Mouse (Mus musculus): ENCODE results near the gene Spata1.
A peak's percentile ranks its signal among the peaks of the same experiment; 100 is the strongest.

Spata1 gene

GRCm38 (mm10) chr3:146499431-146500002, at the start of gene Spata1, which contains the start of gene Gng5:
Spata1 (minus strand) TSS chr3:146499753.
Gng5 (plus strand) TSS chr3:146499807.
- peak; percentile 74 to 80 for DNase-seq (ENCODE audit: low read depth in 2 of 2, low spot score in 2 of 2)

- no peak for DNase-seq (ENCODE audit: low read depth in 2 of 2, low spot score in 2 of 2)
Measured at GRCm38 (mm10) chr3:146543632-146544031, 44.1 kb upstream of the Spata1 start.

GRCm38 (mm10) chr3:146540521-146541273, 41.1 kb upstream of the Spata1 start:
- DNase-seq (ENCODE audit: low read depth in 2 of 2, low spot score in 2 of 2): no peak

DNA sequence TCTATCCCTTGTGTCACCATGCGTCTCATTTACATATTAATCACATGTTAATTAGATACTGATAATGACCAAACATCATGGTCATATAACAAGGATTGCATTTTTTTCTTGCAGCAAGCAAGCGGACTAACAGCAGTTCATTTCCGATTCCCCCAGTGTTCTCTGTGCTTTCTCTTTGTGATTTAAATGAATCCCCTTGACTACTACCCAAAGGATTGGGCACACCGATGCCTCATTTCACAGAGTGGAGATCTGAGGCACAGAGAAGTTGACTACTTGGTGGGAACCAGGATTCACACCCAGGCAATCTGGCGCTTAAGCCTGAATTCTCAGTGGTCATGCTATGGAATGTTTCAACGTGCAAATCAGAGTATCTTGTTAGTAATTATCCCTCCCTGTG, 35.4 kb upstream of the Spata1 start:
- DNase-seq (ENCODE audit: low read depth in 2 of 2, low spot score in 2 of 2): no peak

GRCm38 (mm10) chr3:146528335-146528734, 28.8 kb upstream of the Spata1 start:
- no peak for DNase-seq (ENCODE audit: low read depth in 2 of 2, low spot score in 2 of 2)

GRCm38 (mm10) chr3:146521652-146522020, 22.1 kb upstream of the Spata1 start:
- DNase-seq (ENCODE audit: low read depth in 2 of 2, low spot score in 2 of 2): no peak

DNA sequence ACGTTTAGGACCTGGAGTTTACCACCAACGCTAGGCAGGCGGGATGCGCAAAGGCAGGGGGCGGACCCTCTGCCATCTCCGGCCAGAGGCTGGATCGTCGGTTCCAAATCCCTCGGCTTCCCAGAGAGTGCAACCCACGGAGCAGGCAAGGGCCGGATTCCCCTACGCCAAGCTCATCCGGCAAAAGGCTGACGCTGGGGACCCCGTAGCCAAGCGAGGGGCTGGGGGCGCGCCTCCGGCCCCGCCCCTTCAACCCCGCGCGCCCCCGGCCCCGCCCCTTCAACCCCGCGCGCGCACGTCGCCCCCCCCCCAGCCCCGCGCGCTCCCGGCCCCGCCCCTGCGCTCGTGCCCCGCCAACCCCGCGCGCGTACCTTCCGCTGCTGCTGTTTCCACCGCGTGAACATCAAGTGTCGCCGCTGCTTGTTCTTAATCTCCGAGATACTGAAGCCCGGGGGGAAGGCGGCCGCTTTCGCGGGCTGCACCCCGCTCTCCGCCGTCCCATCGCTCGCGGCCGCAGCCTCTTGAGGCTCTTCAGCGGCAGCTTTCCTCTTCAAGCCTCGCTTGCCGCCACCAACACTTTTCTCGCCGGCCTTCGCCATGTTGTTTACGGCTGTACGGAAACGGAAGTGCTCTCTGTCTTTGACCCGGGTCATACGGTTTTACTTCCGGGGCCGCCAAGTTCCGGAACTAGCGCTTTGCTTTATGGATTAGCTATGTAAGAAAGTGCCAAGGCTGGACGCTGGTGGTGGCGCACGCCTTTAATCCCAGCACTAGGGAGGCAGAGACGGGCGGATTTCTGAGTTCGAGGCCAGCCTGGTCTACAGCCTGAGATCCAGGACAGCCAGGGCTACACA, 21.5 kb upstream of the Spata1 start, which contains the start of gene Rpf1:
Gene Rpf1 (minus strand): TSS at position 632 of the 854 bp plus-strand sequence.
- DNase-seq (ENCODE audit: low read depth in 2 of 2, low spot score in 2 of 2): peak; percentile 82 to 83

- DNase-seq (ENCODE audit: low read depth in 2 of 2, low spot score in 2 of 2): peak in 1 of 2 experiments; percentile 14
Measured at GRCm38 (mm10) chr3:146520226-146520797, 20.8 kb upstream of the Spata1 start.

- DNase-seq (ENCODE audit: low read depth in 2 of 2, low spot score in 2 of 2): no peak
Measured at GRCm38 (mm10) chr3:146506711-146507110, 7.2 kb upstream of the Spata1 start.

GRCm38 (mm10) chr3:146501601-146502123, 2.1 kb upstream of the Spata1 start:
- DNase-seq (ENCODE audit: low read depth in 2 of 2, low spot score in 2 of 2): no peak

DNA sequence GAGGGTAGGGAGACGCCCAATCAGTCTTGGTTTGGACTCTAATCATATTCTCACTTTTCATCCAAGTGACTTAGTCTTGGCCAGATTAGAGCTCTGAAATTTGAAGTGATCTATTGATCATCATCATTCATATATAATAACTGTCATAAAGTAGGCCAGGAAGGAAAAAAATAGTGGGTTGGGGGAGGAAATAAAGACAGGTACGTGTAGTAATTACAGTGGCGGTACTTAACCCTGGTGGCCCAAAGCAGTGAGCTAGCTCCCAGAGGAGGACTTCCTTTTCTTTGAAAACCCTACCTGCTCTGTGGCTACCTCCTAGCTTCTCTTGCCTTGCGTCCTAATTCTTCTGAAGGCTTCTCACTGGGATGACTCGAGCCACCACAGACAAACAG, 1.3 kb upstream of the Spata1 start:
- no peak for DNase-seq (ENCODE audit: low read depth in 2 of 2, low spot score in 2 of 2)

- peak; percentile 61 to 62 for DNase-seq (ENCODE audit: low read depth in 2 of 2, low spot score in 2 of 2)
Measured at GRCm38 (mm10) chr3:146500003-146500809, 653 bp upstream of the Spata1 start.

- DNase-seq (ENCODE audit: low read depth in 2 of 2, low spot score in 2 of 2): peak in 1 of 2 experiments; percentile 39
Measured at GRCm38 (mm10) chr3:146498989-146499388, 564 bp downstream of the Spata1 start.

DNA sequence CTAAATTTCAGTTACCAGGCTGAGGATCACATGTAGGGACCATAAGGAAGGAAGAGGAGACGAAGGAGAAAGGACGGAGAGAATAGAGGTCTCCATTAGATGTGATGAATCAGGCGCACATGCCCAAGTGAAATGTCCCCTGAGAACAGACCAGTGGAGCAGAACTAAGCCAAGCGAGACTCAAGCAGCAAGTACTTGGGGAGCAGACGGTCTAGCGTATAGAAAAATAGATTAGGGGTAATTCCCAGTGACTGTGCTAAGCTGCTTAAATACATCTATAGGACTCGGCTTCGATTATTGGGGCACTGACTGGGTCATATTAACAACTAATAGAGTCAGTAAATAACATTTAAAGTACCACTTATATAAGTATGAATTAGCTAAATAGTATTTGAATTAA, 4.6 kb downstream of the Spata1 start:
- DNase-seq (ENCODE audit: low read depth in 2 of 2, low spot score in 2 of 2): no peak

- no peak for DNase-seq (ENCODE audit: low read depth in 2 of 2, low spot score in 2 of 2)
Measured at GRCm38 (mm10) chr3:146486464-146486863, 13.1 kb downstream of the Spata1 start.

GRCm38 (mm10) chr3:146482044-146482443, 17.5 kb downstream of the Spata1 start:
- DNase-seq (ENCODE audit: low read depth in 2 of 2, low spot score in 2 of 2): no peak

DNA sequence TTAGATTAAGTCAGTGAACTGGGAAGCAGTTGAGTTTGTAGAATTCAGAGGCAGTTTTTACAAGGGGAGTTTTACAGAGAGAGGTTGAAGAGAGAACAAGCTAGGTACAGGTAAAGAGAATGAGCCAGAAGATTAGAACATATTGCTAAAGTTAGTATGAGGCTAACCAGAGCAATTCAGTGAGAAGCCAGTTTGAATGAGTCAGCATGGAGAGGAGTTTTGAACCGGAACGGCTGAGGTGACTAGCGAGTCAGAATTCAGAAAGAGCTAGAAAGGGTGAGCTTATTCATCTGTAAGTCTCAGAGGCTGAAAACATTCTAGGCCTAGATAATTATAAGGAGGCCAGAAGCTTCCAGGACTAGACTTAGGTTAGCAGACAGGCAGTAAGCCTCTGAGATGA, 25.1 kb downstream of the Spata1 start:
- no peak for DNase-seq (ENCODE audit: low read depth in 2 of 2, low spot score in 2 of 2)

- DNase-seq (ENCODE audit: low read depth in 2 of 2, low spot score in 2 of 2): no peak
Measured at GRCm38 (mm10) chr3:146473741-146474140, 25.8 kb downstream of the Spata1 start.

GRCm38 (mm10) chr3:146472657-146473056, 26.9 kb downstream of the Spata1 start:
- DNase-seq (ENCODE audit: low read depth in 2 of 2, low spot score in 2 of 2): no peak

GRCm38 (mm10) chr3:146469226-146469625, 30.3 kb downstream of the Spata1 start:
- DNase-seq (ENCODE audit: low read depth in 2 of 2, low spot score in 2 of 2): no peak

Measured in CD8-positive naive resting alpha-beta T cell, adult 2 months (primary cell).